Mouse (Mus musculus): Measurements from ENCODE around the gene H2-Q1.
A peak's percentile ranks its signal among the peaks of the same experiment; 100 is the strongest.
"Not testable (repeated sequence)": the region's sequence is repeated elsewhere in the genome, so short reads cannot be mapped to it uniquely, and the experiment has no call there.

The H2-Q1 gene

DNA sequence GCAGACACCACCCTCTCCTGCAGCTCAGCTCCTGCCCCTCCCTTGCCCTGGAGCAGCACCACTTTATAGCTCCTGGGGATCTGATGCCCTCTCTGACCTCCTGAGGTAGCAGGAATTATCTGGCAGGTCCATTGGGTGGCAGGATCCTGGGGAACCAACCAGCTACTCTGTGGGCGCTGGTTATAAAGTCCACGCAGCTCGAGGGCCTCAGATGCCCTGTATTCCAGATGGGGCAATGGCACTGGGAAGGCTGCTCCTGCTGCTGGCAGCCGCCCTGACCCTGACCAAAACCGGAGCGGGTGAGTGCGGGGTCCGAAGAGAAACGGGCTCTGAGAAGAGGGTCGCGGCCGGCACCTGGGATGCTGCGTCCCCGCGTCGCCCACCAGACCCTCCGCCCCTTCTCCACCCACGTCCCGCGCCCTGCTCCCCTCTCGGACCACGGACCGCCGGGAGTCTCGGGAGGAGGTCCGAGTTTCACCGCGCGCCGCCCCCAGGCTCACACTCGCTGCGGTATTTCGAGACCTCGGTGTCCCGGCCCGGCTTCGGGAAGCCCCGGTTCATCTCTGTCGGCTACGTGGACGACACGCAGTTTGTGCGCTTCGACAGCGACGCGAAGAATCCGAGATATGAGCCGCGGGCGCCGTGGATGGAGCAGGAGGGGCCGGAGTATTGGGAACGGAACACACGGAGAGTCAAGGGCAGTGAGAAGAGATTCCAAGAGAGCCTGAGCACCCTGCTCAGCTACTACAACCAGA is at the start of gene H2-Q1:
TSS of gene H2-Q1 (plus strand) at position 79 of the 755 bp plus-strand sequence.
- DNase-seq (ENCODE audit: low read depth) = no peak

DNA sequence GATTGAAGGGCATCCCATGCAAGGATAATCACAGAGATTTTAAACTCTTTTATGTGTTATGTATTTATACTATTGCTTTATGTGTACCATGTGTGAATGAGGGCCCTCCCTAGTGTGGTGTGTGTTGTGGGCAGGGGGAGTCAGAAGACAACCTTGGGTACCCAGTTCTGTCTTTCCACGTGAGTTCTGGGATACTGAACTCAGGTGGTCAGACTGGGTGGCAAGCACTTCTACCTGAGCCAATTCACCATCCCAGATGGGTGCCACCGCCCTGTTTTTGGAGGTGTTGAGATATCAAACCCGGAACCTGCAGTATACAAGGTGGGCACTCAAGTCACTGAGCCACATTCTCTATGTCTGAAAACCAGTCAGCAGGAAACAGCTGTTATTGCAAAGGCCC is 48.0 kb upstream of the H2-Q1 start:
- DNase-seq (ENCODE audit: low read depth) = no peak

- peak; percentile 86 for DNase-seq (ENCODE audit: low read depth)
Observed at GRCm38 (mm10) chr17:35274770-35275169, 45.4 kb upstream of the H2-Q1 start.

DNA sequence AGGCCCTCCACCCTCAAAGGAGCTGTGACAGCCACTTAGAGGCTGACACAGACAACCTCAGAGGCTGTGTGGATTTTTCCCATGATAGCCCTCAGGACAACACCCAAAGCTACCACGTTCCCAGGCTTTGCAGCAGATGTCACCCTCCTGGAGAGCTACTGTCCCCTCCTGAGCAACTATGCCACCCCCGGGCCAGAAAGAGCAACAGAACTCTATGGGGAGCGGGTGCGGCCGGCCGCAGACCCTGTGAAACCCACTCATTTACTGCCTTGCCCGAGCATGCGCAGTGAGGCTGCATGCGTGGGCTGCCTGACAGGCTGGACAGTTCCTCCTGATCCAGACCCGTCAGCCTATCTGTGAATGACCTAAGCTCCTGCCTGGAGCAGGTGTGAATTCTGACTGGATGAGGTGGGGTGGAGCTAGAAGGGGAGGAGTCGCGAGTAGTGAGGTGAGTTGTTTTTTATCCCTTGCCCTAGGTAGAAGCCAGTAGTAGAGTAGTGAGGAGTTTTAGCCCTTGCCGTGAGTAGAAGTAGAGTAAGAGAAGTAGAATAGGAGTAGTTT is 43.8 kb upstream of the H2-Q1 start:
- no peak for DNase-seq (ENCODE audit: low read depth)

DNA sequence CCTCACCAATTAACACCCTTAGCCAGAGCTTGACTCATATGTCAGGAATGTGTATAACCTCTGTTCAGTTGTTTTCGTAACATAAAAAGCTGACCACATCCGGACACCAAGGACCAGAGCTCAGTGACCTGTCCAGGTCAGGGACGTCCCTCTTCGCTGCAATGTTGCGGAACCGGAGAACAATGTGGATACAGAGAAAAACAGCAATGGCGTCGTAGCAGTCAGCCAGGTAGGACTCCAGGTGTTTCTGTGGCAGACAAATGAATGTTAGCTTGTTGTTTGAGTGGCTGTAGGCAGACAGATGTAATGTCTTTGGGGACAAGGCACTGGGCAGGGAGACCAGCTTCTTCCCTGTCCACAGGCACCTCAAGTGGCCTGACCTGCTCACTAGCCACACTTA is 42.2 kb upstream of the H2-Q1 start:
- DNase-seq (ENCODE audit: low read depth) = no peak

DNA sequence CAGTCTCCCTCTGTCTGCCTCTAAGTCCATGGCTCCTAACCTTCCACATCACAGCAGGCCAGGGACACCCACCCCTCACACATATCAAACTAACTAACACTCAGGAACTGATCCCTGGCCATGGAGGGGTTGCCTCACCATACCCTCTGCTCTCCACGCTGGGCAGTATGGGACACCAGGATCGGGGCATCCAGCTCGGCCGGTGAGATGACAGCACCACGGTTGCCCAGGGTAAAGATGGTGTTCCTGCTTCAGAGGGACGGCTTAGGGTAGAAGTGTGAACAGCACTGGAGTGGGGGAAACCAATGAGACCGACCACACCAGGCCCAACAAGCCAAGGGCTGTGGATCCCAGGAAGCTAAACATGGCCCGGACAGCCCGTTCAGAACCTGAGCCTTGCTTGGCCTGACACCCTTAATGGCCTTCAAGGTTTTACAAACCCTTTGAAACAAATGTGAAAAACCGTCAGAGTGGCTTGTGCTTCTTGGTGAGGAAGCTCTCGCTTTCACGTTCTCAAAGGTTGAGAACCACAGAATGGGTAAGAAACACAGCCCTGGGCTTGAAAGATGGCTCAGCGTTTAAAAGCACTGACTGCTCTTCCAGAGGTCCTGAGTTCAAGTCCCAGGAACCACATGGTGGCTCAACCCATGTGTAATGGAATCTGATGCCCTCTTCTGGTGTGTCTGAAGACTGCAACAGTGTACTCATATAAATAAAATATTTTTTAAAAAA is 41.1 kb upstream of the H2-Q1 start:
- no peak for DNase-seq (ENCODE audit: low read depth)

GRCm38 (mm10) chr17:35280276-35280675 is 39.9 kb upstream of the H2-Q1 start:
- no peak for DNase-seq (ENCODE audit: low read depth)

- DNase-seq (ENCODE audit: low read depth) = no peak
Observed at GRCm38 (mm10) chr17:35285431-35285830, 34.8 kb upstream of the H2-Q1 start.

DNA sequence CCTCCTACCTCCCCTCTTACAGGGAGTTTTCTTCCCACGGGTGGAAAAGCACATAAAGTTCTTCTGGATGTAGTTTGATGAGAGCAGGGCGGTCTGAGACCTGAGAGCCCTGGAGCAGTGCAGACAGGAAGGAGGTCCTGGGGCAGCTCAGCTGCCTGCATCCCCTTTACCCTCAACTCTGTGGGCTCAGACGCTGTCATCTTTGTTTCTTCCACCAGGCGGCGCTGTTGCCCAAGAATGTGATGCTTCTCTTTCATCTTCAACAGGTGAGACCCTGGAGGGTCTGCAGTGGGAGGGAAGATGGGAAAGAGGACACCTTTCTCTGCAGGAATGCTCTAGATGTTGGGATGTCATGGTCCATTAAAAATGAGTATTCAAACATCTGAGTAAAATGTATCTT is 24.4 kb upstream of the H2-Q1 start:
- DNase-seq (ENCODE audit: low read depth) = peak; percentile 76

DNA sequence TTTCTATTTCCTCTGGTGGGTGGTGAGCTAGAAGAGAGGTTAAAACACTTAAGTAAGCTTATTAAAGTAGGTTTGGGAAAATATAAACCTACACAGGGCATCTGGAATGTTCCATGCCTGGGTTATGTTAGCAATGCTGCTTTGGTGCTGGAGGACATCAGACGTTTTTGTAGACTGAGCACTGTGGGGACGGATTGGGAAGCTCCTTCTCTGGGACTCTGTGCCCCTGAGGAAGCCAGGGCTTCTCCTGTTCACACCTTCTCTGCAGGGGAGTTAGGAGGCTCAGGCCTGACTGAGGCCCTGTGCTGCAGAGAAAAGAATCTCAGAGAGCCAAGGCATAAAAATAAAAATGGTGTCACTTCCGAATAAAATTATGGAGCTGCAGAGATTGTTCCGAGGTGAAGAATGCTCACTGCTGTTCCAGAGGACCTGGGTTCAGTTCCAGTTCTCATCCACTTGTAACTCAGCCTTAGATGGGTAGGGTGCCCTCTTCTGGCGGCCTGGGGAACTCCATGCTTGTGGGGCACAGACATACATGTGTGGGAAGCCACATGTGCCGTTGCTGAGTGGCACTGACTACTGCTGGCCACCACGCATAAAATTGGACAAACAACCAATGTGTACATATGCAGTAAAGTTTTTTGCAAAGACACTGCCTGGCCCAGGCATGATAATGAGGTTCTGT is 19.8 kb upstream of the H2-Q1 start:
- DNase-seq (ENCODE audit: low read depth) = peak; percentile 37

DNA sequence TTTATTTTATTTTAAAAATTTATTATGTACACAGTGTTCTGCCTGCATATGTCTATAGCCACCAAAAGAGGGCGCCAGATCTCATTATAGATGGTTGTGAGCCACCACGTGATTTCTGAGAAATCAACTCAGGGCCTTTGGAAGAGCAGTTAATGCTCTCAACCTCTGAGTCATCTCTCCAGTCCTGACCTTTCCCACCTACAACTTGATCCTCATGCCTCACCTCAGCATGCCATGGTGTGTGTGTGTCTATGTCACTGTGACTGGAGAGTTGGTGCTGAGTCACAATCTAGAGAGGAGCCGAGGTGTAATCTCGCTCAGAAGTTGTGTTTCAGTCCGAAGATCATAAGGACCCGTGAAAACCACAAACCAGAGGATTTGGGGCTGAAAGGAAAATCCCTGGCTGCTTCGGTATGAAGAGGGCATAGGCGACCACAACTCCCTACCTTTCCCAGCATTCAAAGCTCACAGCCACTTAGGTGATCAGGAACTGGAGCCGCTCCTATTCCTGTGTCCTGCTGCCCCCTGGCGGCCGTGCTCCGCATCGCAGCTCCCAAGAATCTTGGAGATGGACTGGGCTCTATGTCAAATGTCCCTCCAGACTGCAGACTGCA is 18.5 kb upstream of the H2-Q1 start:
- peak; percentile 91 for DNase-seq (ENCODE audit: low read depth)

DNA sequence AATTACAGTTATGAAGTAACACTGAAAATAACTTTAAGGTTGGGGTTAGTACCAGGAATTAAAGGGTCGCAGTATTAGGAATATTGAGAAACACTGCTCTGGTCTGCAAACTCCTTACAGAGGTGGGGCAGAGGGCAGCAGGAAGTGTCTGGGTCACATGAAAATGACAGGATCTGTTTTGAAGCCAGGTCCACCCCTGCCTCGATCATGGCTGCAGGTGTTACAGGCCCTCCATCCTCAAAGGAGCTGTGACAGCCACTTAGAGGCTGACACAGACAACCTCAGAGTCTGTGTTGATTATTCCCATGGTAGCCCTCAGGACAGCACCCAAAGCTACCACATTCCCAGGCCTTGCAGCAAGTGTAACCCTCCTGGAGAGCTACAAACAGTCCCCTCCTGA is 16.9 kb upstream of the H2-Q1 start:
- DNase-seq (ENCODE audit: low read depth) = no peak

DNA sequence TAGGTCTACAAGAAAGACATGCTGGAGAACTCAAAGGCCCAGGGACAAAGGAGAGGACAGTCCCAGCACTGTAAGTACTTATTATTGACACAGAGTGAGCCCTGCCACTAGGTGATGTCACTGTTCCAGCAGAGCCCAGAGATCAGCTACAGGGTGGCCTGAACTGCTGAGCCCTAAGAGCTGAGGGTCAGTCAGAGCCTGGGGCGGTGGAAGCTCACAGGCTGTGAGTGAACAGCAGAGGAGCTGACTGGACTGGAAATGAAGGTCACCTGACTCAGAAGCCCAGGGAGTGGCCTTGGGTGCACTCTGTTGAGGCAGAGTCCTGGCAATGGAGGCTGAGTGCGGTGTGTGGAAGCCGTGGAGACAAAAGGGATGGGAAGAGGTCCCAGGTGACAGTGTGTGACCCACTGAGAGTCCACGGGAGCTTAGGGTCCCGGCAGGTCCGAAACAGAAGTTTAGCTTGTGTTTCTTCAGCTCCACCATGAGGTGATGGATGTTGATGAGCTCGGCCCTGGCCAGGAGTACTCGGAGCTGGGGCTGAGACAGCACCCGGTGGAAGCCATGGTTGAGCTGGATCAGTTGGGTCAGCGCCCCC is 16.4 kb upstream of the H2-Q1 start:
- DNase-seq (ENCODE audit: low read depth) = no peak

- peak; percentile 25 for DNase-seq (ENCODE audit: low read depth)
Observed at GRCm38 (mm10) chr17:35304478-35304877, 15.7 kb upstream of the H2-Q1 start.

DNA sequence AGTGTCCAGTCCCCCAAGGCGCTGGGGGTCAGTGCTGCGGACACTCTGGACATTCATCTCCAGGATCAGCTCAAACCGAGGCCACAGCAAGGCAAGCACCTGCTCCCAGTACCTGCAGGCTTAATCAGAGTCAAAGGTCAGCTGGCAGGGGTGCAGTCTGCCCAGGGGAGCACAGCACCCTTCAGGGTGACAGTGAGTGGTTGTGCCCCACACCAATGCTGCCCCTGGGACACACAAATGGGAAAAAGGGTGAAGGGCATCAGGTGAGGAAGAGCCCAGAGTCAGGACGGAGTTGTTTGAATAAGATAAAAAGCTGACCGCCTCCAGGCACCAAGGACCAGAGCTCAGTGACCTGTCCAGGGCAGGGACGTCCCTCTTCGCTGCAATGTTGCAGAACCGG is 15.3 kb upstream of the H2-Q1 start:
- DNase-seq (ENCODE audit: low read depth) = not testable (repeated sequence)

DNA sequence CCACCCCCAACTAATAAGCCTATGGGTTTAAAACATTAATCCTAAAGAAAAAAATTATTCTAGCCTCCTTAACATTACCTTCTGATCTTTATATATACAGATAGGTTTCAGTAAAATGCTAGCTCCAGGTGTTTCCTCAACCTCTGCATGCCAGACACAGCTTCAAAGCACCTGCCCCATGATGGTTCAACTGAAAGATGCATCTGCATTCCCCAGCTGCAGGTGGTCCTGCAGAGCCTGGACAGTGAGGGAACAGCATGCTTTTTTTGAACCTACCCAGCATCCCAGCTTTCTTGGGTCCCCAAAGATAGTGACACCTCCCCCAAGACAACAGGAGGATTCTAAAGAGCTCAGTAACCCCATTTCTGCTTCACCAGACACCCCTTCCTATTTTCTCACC is 1.5 kb upstream of the H2-Q1 start:
- DNase-seq (ENCODE audit: low read depth) = no peak

DNA sequence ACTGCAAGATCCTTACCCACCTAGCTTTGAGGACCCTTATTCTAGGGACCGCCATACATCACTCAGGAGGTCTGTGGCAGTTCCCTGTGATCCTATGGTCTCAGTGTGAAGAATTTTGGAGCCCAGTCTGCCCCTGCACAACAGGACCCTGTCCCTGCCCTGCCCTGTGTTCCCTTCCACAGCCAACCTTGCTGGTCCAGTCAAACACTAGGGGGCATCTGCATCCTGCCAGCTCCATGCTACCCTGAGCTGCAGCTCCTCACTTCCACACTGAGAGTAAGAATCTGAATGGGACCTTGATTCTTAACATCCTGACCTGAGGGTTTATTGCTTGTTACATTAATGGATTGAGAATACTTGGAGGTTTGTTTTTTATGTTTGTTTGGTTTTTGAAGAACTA is 4.9 kb downstream of the H2-Q1 start:
- peak; percentile 58 for DNase-seq (ENCODE audit: low read depth)

GRCm38 (mm10) chr17:35326000-35326399 is 5.8 kb downstream of the H2-Q1 start:
- not testable (repeated sequence) for DNase-seq (ENCODE audit: low read depth)

DNA sequence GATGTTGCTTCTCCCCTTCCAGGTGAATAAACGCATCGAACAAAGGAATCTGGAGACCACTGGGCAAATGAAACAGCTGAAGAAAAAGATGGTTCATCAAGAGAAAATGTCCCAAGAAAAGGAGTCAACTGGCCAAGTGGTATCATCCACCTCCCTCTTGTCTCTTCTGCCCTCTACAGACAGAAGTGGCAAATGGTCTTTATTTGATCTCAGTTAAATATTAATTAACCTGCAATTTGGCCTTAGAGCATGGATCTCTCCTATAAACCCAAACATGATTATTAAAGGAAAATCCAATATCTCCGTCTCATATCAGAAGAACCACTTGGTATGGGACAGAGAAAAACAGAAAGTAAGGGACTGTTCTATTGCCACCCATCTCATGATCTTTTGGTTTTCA is 9.5 kb downstream of the H2-Q1 start:
- not testable (repeated sequence) for DNase-seq (ENCODE audit: low read depth)

DNA sequence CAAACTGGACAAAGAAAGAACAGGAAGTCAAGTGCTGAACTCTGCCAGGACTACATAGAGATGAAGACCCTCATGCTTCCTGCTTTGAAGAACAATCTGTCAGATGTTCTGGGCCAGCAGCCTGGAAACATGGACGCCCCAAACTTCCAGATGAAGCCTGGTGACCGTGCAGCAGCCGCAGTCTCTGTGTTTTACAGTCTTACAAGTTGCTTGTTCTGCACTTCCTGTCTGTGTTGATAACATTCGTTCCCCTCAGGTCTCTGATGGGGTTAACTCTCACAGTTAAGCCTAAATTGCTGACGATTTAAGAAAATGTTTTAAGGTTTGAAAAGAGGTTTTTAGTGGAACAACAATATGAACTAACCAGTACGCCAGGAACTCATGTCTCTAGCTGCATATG is 11.3 kb downstream of the H2-Q1 start:
- not testable (repeated sequence) for DNase-seq (ENCODE audit: low read depth)

GRCm38 (mm10) chr17:35342071-35342671 is 22.0 kb downstream of the H2-Q1 start, which contains the start of gene H2-Q2:
Gene H2-Q2, plus strand, starts transcription at chr17:35342242.
- peak; percentile 48 for DNase-seq (ENCODE audit: low read depth)
